In the genomic region with DNA sequence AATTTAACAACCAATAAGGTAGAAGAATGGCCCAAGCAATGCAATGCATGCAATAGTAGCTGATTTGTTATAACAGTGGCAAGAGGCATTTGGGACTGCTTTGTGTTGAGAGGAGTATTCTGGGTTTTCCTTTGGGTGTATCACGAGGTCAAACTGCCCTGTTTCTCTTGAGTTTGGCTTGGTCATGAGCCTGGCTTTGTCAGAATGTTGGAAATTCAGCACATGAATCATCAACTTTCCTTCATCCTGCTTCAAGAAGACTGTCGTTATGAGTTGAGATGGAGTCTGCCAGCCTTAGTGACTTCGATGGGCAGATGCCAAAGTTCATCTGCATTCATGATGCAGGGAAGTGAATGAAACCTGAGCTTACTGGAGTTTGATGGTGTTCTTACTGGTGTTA, we compare ENCODE assay signal across 26 mouse cellular contexts.
"Had no signal": no experiment of that assay in that cellular context is flagged by ENCODE, and none has a peak within 500 bp of the region (broad histone marks: within the 10 kb centered on the region; RNA-seq: fewer than 3 reads in every experiment).

No protein-coding gene starts in this region.

- H3K4me2 ChIP-seq: heart, embryonic 11.5 days; heart, embryonic 13.5 days; heart, embryonic 15.5 days; hindbrain, embryonic 13.5 days; hindbrain, embryonic 15.5 days; kidney, embryonic 15.5 days; limb, embryonic 12.5 days; liver, embryonic 11.5 days; liver, embryonic 13.5 days had no signal

- H3K4me3 ChIP-seq: heart, adult 2 months; heart, embryonic 13.5 days; heart, embryonic 15.5 days; hindbrain, embryonic 13.5 days; hindbrain, embryonic 15.5 days; kidney, embryonic 15.5 days; left cerebral cortex, adult 2 months; limb, embryonic 10.5 days; limb, embryonic 12.5 days; liver, embryonic 13.5 days had no signal

- H3K27me3 ChIP-seq: heart, embryonic 13.5 days; heart, embryonic 15.5 days; hindbrain, embryonic 13.5 days; hindbrain, embryonic 15.5 days; kidney, embryonic 15.5 days; limb, embryonic 12.5 days; liver, embryonic 13.5 days had no signal

- DNase-seq: gastrocnemius, postnatal 14 days; gastrocnemius, postnatal 36 days; heart, adult 11 months; heart, adult 2 months; heart, postnatal 14 days; heart, postnatal 36 days; kidney, adult 11 months; kidney, adult 2 months; kidney, adult 9 months; kidney, postnatal 14 days; kidney, postnatal 36 days; liver; liver, embryonic 13.5 days had no signal

- H3K27ac ChIP-seq: heart, adult 2 months; heart, embryonic 13.5 days; heart, embryonic 15.5 days; hindbrain, embryonic 13.5 days; hindbrain, embryonic 15.5 days; hindbrain, postnatal 0 days; kidney, embryonic 15.5 days; kidney, postnatal 0 days; left cerebral cortex, adult 2 months; limb, embryonic 10.5 days; limb, embryonic 12.5 days; liver, embryonic 13.5 days had no signal

- H3K4me1 ChIP-seq: heart, embryonic 13.5 days; heart, embryonic 15.5 days; hindbrain, embryonic 13.5 days; hindbrain, embryonic 15.5 days; kidney, embryonic 15.5 days; limb, embryonic 10.5 days; limb, embryonic 12.5 days; liver, embryonic 13.5 days had no signal

- ATAC-seq: hindbrain, postnatal 0 days; intestine, embryonic 16.5 days had no signal

- H3K9ac ChIP-seq: heart, embryonic 13.5 days; heart, embryonic 15.5 days; hindbrain, embryonic 13.5 days; hindbrain, embryonic 15.5 days; kidney, embryonic 15.5 days; limb, embryonic 12.5 days; liver, embryonic 13.5 days had no signal

- H3K36me3 ChIP-seq: heart, embryonic 13.5 days; heart, embryonic 15.5 days; hindbrain, embryonic 13.5 days; hindbrain, embryonic 15.5 days; kidney, embryonic 15.5 days; limb, embryonic 10.5 days; limb, embryonic 12.5 days; liver, embryonic 13.5 days had no signal

- H3K9me3 ChIP-seq: heart, embryonic 13.5 days; heart, embryonic 15.5 days; hindbrain, embryonic 13.5 days; hindbrain, embryonic 15.5 days; kidney, embryonic 15.5 days; limb, embryonic 10.5 days; limb, embryonic 12.5 days; liver, embryonic 13.5 days had no signal
